Mouse (Mus musculus) embryonic facial prominence, embryonic 15.5 days (tissue): ENCODE measurements around the gene Alkbh7. TPM values are rescaled to one million over a fixed set of nuclear protein-coding genes. Genes with fewer than 3 reads are reported as not detected.
A peak's percentile ranks its signal among the peaks of the same experiment; 100 is the strongest.

ENCODE experiments used
- ATAC-seq: fragments of 200-750 bp; cut with Nextera tagmentation; 2 replicates; pipeline ENCODE4 v1.8.0; 2017; ENCODE audit warnings: low read depth, moderate TSS enrichment; ENCODE audit not compliant: insufficient number of reproducible peaks, low FRiP score, low TSS enrichment
- H3K27ac ChIP-seq: fragments of 300-500 bp; sonication (generic); replicated peaks from 2 replicates; pipeline ENCODE4 v1.5.1; 2015; ENCODE audit warnings: mild to moderate bottlenecking, inconsistent platforms
- H3K27me3 ChIP-seq: fragments of 300-500 bp; sonication (generic); 2 replicates; pipeline ENCODE4 v1.6.1; 2015; ENCODE audit warnings: inconsistent platforms
- H3K36me3 ChIP-seq: fragments of 300-500 bp; sonication (generic); 2 replicates; pipeline ENCODE4 v1.6.1; 2015; ENCODE audit warnings: mild to moderate bottlenecking, inconsistent platforms
- H3K4me1 ChIP-seq: fragments of 300-500 bp; sonication (generic); 2 replicates; pipeline ENCODE4 v1.6.1; 2015; ENCODE audit warnings: inconsistent platforms
- H3K4me2 ChIP-seq: fragments of 300-500 bp; sonication (generic); replicated peaks from 2 replicates; pipeline ENCODE4 v1.6.1; 2015; ENCODE audit warnings: mild to moderate bottlenecking, inconsistent platforms
- H3K4me3 ChIP-seq: fragments of 300-500 bp; sonication (generic); replicated peaks from 2 replicates; pipeline ENCODE4 v1.5.1; 2015; ENCODE audit warnings: mild to moderate bottlenecking, inconsistent platforms
- H3K9ac ChIP-seq: fragments of 300-500 bp; sonication (generic); 2 replicates; pipeline ENCODE4 v1.6.1; 2015; ENCODE audit warnings: inconsistent platforms
- H3K9me3 ChIP-seq: fragments of 300-500 bp; sonication (generic); replicated peaks from 2 replicates; pipeline ENCODE4 v1.6.1; 2016; ENCODE audit warnings: inconsistent platforms
- WGBS: fragments of 180-500 bp; shearing (Covaris S2); methylation state at CpG from one replicate; pipeline ENCODE4 v1.1.7; 2015; 5-methylcytosine and 5-hydroxymethylcytosine counted together
- polyA plus RNA-seq: library from polyadenylated mRNA; unstranded; fragments of >200 nt; fragmentation: Nextera tagmentation; extraction: Ambion mirVana; gene quantifications from 2 replicates; pipeline ENCODE4 v1.2.1, GENCODE M21; 2015

Gene Alkbh7
- polyA plus RNA-seq, 1 experiment from 2014 or later = 34.9 TPM

- H3K27ac ChIP-seq = no peak overlapping the region
- H3K4me1 ChIP-seq = peaks cover 10% of the 10 kb centered on the region
- H3K36me3 ChIP-seq = peaks cover 22% of the 10 kb centered on the region
- peak overlapping the region; percentile 87 for H3K4me3 ChIP-seq
- peak overlapping the region; percentile 69; the same call in 1 of the 2 replicates for H3K9ac ChIP-seq
- WGBS = 55% methylated on average over 7 of the region's 7 CpGs
- no peaks in the 10 kb centered on the region for H3K9me3 ChIP-seq
- H3K4me2 ChIP-seq = peak overlapping the region; percentile 74
- H3K27me3 ChIP-seq = no peaks in the 10 kb centered on the region
- ATAC-seq = no peak
Observed at GRCm38 (mm10) chr17:56988921-56989430, 8.2 kb upstream of the Alkbh7 start.

- 2% methylated on average over 25 of the region's 25 CpGs for WGBS
- Histone ChIP-seq H3K27me3 (no peaks in the 10 kb centered on the region), H3K27ac (peak overlapping the region; percentile 80), H3K4me1 (peaks cover 10% of the 10 kb centered on the region), H3K9ac (peak overlapping the region; percentile 69), H3K9me3 (no peaks in the 10 kb centered on the region), H3K36me3 (peaks cover 29% of the 10 kb centered on the region), H3K4me3 (peak overlapping the region; percentile 87), H3K4me2 (peak overlapping the region; percentile 74)
- ATAC-seq = peak; percentile 89
Observed at GRCm38 (mm10) chr17:56989467-56990114, 7.5 kb upstream of the Alkbh7 start.

- WGBS = under 1% methylated on average over 52 of the region's 52 CpGs
- Histone ChIP-seq H3K27me3 (no peaks in the 10 kb centered on the region), H3K4me3 (peak within 1 kb of the TSS; percentile 87), H3K27ac (peak within 1 kb of the TSS; percentile 80), H3K4me2 (peak within 1 kb of the TSS; percentile 74), H3K4me1 (peaks cover 10% of the 10 kb centered on the region), H3K9ac (peak within 1 kb of the TSS; percentile 69), H3K9me3 (no peaks in the 10 kb centered on the region), H3K36me3 (peaks cover 35% of the 10 kb centered on the region)
- peak; percentile 95 for ATAC-seq
Observed at GRCm38 (mm10) chr17:56990115-56990746, 6.9 kb upstream of the Alkbh7 start, which contains the start of gene Clpp. Clpp (plus strand) TSS chr17:56990305.

- peak overlapping the region; percentile 69 for H3K9ac ChIP-seq
- no peaks in the 10 kb centered on the region for H3K9me3 ChIP-seq
- peak overlapping the region; percentile 74 for H3K4me2 ChIP-seq
- H3K36me3 ChIP-seq = peaks cover 42% of the 10 kb centered on the region
- H3K27me3 ChIP-seq = no peaks in the 10 kb centered on the region
- peak overlapping the region; percentile 87 for H3K4me3 ChIP-seq
- H3K4me1 ChIP-seq = peaks cover 10% of the 10 kb centered on the region
- no peak for ATAC-seq
- H3K27ac ChIP-seq = no peak overlapping the region
- WGBS = 60% methylated on average over 2 of the region's 2 CpGs
Observed at GRCm38 (mm10) chr17:56990966-56991365, 6.2 kb upstream of the Alkbh7 start.

- H3K9me3 ChIP-seq = no peaks in the 10 kb centered on the region
- no peak for ATAC-seq
- H3K27me3 ChIP-seq = no peaks in the 10 kb centered on the region
- H3K9ac ChIP-seq = no peak overlapping the region
- no peak overlapping the region for H3K4me3 ChIP-seq
- peaks cover 64% of the 10 kb centered on the region for H3K36me3 ChIP-seq
- no peak overlapping the region for H3K4me2 ChIP-seq
- no peak overlapping the region for H3K27ac ChIP-seq
- WGBS = 83% methylated on average over 8 of the region's 8 CpGs
- H3K4me1 ChIP-seq = peaks cover 24% of the 10 kb centered on the region
Observed at GRCm38 (mm10) chr17:56995046-56995445, 2.1 kb upstream of the Alkbh7 start.

- H3K27ac ChIP-seq = no peak overlapping the region
- 69% methylated on average over 2 of the region's 2 CpGs for WGBS
- no peaks in the 10 kb centered on the region for H3K27me3 ChIP-seq
- no peak overlapping the region for H3K9ac ChIP-seq
- H3K4me3 ChIP-seq = peak overlapping the region; percentile 90
- H3K36me3 ChIP-seq = peaks cover 72% of the 10 kb centered on the region
- peak overlapping the region; percentile 74; the same call in 1 of the 2 replicates for H3K4me2 ChIP-seq
- H3K4me1 ChIP-seq = peaks cover 17% of the 10 kb centered on the region
- no peaks in the 10 kb centered on the region for H3K9me3 ChIP-seq
- no peak for ATAC-seq
Observed at GRCm38 (mm10) chr17:56996506-56996905, 633 bp upstream of the Alkbh7 start.

GRCm38 (mm10) chr17:56999414-56999813, 2.3 kb downstream of the Alkbh7 start:
- Histone ChIP-seq H3K36me3 (peaks cover 66% of the 10 kb centered on the region), H3K4me2 (no peak overlapping the region), H3K9ac (no peak overlapping the region), H3K9me3 (no peaks in the 10 kb centered on the region), H3K27ac (no peak overlapping the region), H3K27me3 (no peaks in the 10 kb centered on the region), H3K4me3 (no peak overlapping the region), H3K4me1 (peaks cover 17% of the 10 kb centered on the region)
- 90% methylated on average over 9 of the region's 9 CpGs for WGBS
- ATAC-seq = no peak

GRCm38 (mm10) chr17:56999968-57000609, 3.0 kb downstream of the Alkbh7 start, which contains the start of gene Pspn:
Pspn (minus strand) TSS chr17:57000018.
- peaks cover 64% of the 10 kb centered on the region for H3K36me3 ChIP-seq
- no peak for ATAC-seq
- 87% methylated on average over 9 of the region's 9 CpGs for WGBS

GRCm38 (mm10) chr17:57001228-57001627, 4.1 kb downstream of the Alkbh7 start:
- Histone ChIP-seq H3K27ac (no peak overlapping the region), H3K4me2 (no peak overlapping the region), H3K4me3 (no peak overlapping the region), H3K9ac (no peak overlapping the region), H3K36me3 (peaks cover 64% of the 10 kb centered on the region), H3K9me3 (no peaks in the 10 kb centered on the region), H3K4me1 (peaks cover 17% of the 10 kb centered on the region), H3K27me3 (no peaks in the 10 kb centered on the region)
- ATAC-seq = no peak
- 73% methylated on average over 8 of the region's 8 CpGs for WGBS

More at GRCm38 (mm10) chr17:56999968-57000609, 3.0 kb downstream of the Alkbh7 start, which contains the start of gene Pspn:
- no peak within 1 kb of the TSS for H3K27ac ChIP-seq
- no peaks in the 10 kb centered on the region for H3K27me3 ChIP-seq
- H3K9ac ChIP-seq = no peak within 1 kb of the TSS
- no peaks in the 10 kb centered on the region for H3K9me3 ChIP-seq
- H3K4me1 ChIP-seq = peaks cover 17% of the 10 kb centered on the region
- H3K4me2 ChIP-seq = no peak within 1 kb of the TSS
- H3K4me3 ChIP-seq = no peak within 1 kb of the TSS

- no peak overlapping the region for H3K27ac ChIP-seq
- no peak for ATAC-seq
- H3K4me2 ChIP-seq = no peak overlapping the region
- H3K9me3 ChIP-seq = no peaks in the 10 kb centered on the region
- H3K27me3 ChIP-seq = no peaks in the 10 kb centered on the region
- WGBS = 87% methylated on average over 7 of the region's 7 CpGs
- no peak overlapping the region for H3K9ac ChIP-seq
- peaks cover 81% of the 10 kb centered on the region for H3K36me3 ChIP-seq
- H3K4me1 ChIP-seq = peaks cover 4% of the 10 kb centered on the region; the same call in 1 of the 2 replicates
- H3K4me3 ChIP-seq = no peak overlapping the region
Observed at GRCm38 (mm10) chr17:57003994-57004393, 6.9 kb downstream of the Alkbh7 start.
